Mouse (Mus musculus) neural tube, embryonic 14.5 days (tissue): ENCODE results near the gene Slc22a15. TPM values are rescaled to one million over a fixed set of nuclear protein-coding genes. Genes with fewer than 3 reads are reported as not detected.

Experiments used
- ATAC-seq: fragments of 200-750 bp; cut with Nextera tagmentation; 2 replicates; pipeline ENCODE4 v1.8.0; 2017; ENCODE audit warnings: low read depth, mild to moderate bottlenecking, moderate TSS enrichment, moderate library complexity
- H3K27ac ChIP-seq: fragments of 300-500 bp; sonication (generic); 2 replicates; pipeline ENCODE4 v1.5.1; 2014; ENCODE audit warnings: low read depth, mild to moderate bottlenecking, control low read depth, low read length, moderate library complexity, mixed read lengths
- H3K27me3 ChIP-seq: fragments of 300-500 bp; sonication (generic); 2 replicates; pipeline ENCODE4 v1.6.1; 2014; ENCODE audit warnings: low read length; ENCODE audit not compliant: control insufficient read depth, insufficient read depth
- H3K36me3 ChIP-seq: fragments of 300-500 bp; sonication (generic); 2 replicates; pipeline ENCODE4 v1.6.1; 2014; ENCODE audit warnings: low read length, mixed read lengths; ENCODE audit not compliant: control insufficient read depth, insufficient read depth
- H3K4me1 ChIP-seq: fragments of 300-500 bp; sonication (generic); 2 replicates; pipeline ENCODE4 v1.6.1; 2014; ENCODE audit warnings: low read length; ENCODE audit not compliant: control insufficient read depth, insufficient read depth
- H3K4me2 ChIP-seq: fragments of 300-500 bp; sonication (generic); 2 replicates; pipeline ENCODE4 v1.6.1; 2014; ENCODE audit warnings: mild to moderate bottlenecking, low read depth, low read length, control low read depth
- H3K4me3 ChIP-seq: fragments of 300-500 bp; sonication (generic); 2 replicates; pipeline ENCODE4 v1.5.1; 2014; ENCODE audit warnings: low read depth, low read length, control low read depth, mixed read lengths
- H3K9ac ChIP-seq: fragments of 300-500 bp; sonication (generic); replicated peaks from 2 replicates; pipeline ENCODE4 v1.6.1; 2014; ENCODE audit warnings: low read depth, mild to moderate bottlenecking, control low read depth, low read length, mixed read lengths
- H3K9me3 ChIP-seq: fragments of 300-500 bp; sonication (generic); 2 replicates; pipeline ENCODE4 v1.6.1; 2016; ENCODE audit warnings: low read length; ENCODE audit not compliant: control insufficient read depth
- WGBS: fragments of 180-500 bp; shearing (Covaris S2); extraction: QIAGEN DNeasy Blood & Tissue Kit; methylation state at CpG from one replicate; pipeline ENCODE4 v1.1.7; 2014; 5-methylcytosine and 5-hydroxymethylcytosine counted together
- polyA plus RNA-seq: library from polyadenylated mRNA; unstranded; fragments of >200 nt; fragmentation: Nextera tagmentation; extraction: Ambion mirVana; gene quantifications from 2 replicates; pipeline ENCODE4 v1.2.1, GENCODE M21; 2014

The Slc22a15 gene
- polyA plus RNA-seq, 1 experiment from 2014 or later = 6.1 TPM

DNA sequence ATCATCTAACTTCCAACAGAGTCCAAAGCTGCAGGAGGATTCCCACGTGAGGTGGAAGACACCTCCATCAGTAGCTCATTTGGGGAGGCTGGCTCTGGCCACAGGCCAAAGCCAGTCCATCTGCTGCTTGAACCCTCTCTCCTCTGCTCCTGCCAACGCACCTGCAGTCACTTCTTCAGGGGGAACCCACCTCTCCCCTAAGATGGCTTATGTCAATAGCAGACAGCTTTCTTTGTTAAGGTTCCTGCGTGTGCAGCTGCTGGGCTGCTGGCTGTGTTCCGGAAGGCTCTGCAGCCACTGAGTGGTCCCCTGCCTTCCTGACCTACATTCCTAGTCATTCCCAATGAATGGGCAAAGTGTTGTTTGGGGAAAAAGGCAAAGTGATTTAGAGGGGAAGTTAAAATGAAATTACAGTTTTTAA is 57.2 kb downstream of the Slc22a15 start:
- Histone ChIP-seq H3K4me1 (no peaks in the 10 kb centered on the region), H3K27me3 (no peaks in the 10 kb centered on the region), H3K27ac (no peak overlapping the region), H3K4me2 (no peak overlapping the region), H3K9ac (no peak overlapping the region), H3K4me3 (no peak overlapping the region), H3K36me3 (no peaks in the 10 kb centered on the region), H3K9me3 (no peaks in the 10 kb centered on the region)
- WGBS = 72% methylated on average over 4 of the region's 4 CpGs
- no peak for ATAC-seq

DNA sequence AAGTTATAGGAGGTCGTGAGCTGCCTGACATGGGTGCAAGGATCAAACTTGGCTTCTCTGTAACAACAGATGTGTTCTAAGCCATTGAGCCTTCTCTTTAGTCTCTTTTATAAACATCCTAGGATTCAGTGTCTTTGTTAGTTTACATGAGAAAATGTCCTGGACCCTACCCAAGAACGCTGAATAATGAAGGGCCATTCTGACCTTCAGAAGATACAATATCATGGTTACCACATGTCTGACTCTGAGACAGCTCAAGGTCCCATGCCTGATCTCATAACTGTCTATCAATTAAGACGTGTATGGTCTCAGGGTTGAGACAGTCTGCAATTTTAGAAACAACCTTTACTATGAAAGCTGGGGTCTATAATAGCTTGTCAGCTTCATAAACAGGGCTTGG is 62.4 kb downstream of the Slc22a15 start:
- no peak overlapping the region for H3K9ac ChIP-seq
- no peak for ATAC-seq
- no peak overlapping the region for H3K4me3 ChIP-seq
- no peaks in the 10 kb centered on the region for H3K4me1 ChIP-seq
- H3K4me2 ChIP-seq = no peak overlapping the region
- H3K27ac ChIP-seq = no peak overlapping the region
- no peaks in the 10 kb centered on the region for H3K36me3 ChIP-seq
- no peaks in the 10 kb centered on the region for H3K27me3 ChIP-seq
- H3K9me3 ChIP-seq = no peaks in the 10 kb centered on the region
- 89% methylated on average over 3 of the region's 3 CpGs for WGBS

DNA sequence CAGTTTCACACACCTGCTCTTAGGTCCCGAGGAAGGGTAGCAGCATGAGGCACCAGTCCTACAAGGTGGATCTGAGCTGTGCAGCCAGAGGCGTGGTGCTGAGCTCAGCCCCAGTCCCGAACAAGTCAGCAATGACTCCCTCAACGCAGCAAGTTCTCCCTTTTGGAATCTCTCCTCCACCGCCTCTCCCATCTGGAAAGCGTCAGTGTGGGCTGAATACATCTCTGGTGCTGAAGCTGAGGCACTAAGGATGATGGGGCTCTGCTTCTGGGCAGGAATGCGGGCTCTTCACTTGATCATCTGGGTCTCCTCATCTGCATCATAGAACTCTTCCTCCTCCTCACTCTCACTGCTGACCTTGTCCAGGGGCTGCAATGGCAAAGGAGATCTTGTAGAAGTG is 64.1 kb downstream of the Slc22a15 start:
- Histone ChIP-seq H3K9ac (no peak overlapping the region), H3K27ac (no peak overlapping the region), H3K4me2 (no peak overlapping the region), H3K36me3 (no peaks in the 10 kb centered on the region), H3K9me3 (no peaks in the 10 kb centered on the region), H3K4me1 (no peaks in the 10 kb centered on the region), H3K4me3 (no peak overlapping the region), H3K27me3 (no peaks in the 10 kb centered on the region)
- WGBS = 81% methylated on average over 7 of the region's 7 CpGs
- no peak for ATAC-seq

DNA sequence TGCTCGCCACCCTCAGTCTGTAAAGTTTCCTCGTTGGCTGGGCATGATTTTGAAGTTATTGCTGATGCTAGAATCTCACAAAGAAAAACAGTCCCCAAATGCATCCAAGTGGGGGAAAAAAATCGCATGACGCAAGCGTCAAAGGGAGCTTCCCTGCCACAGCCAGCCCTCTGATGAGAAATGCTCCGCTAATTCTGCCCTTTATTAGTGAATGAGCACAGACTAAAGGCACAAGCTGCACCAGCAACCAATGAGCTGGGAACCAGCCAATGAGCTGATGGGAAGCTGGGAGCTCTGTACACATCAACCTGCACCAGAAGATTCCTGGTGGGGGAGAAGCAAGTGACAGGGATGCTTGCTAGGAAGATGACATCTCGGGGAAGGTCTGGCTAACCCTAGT is 64.5 kb downstream of the Slc22a15 start:
- ATAC-seq = no peak
- no peak overlapping the region for H3K4me2 ChIP-seq
- H3K9me3 ChIP-seq = no peaks in the 10 kb centered on the region
- no peaks in the 10 kb centered on the region for H3K36me3 ChIP-seq
- H3K4me1 ChIP-seq = no peaks in the 10 kb centered on the region
- H3K27ac ChIP-seq = no peak overlapping the region
- no peak overlapping the region for H3K9ac ChIP-seq
- no peak overlapping the region for H3K4me3 ChIP-seq
- no peaks in the 10 kb centered on the region for H3K27me3 ChIP-seq
- 65% methylated on average over 7 of the region's 7 CpGs for WGBS

DNA sequence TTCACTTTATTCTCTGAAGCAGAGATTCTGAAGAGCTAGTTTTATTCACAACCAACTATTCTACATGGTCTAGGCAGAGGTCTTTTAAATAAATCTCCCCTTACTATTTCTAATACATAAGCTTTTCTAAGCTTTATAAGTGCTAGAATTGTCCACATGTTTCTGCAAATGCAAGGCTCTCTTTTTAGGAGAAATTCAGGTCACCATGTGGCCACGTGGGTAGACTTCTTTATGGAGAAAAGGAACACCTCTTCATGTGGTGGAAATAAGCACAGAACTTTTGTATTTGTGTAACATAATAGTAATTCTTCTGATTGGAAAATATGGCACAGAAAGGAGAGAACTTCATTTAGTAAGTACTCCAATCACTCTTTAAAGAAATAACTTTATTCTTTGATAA is 70.2 kb downstream of the Slc22a15 start:
- H3K4me2 ChIP-seq = no peak overlapping the region
- H3K4me3 ChIP-seq = no peak overlapping the region
- H3K9ac ChIP-seq = no peak overlapping the region
- H3K36me3 ChIP-seq = no peaks in the 10 kb centered on the region
- ATAC-seq = no peak
- no peak overlapping the region for H3K27ac ChIP-seq
- H3K27me3 ChIP-seq = no peaks in the 10 kb centered on the region
- no peaks in the 10 kb centered on the region for H3K9me3 ChIP-seq
- H3K4me1 ChIP-seq = no peaks in the 10 kb centered on the region
- WGBS = 96% methylated on average over 1 of the region's 1 CpGs

DNA sequence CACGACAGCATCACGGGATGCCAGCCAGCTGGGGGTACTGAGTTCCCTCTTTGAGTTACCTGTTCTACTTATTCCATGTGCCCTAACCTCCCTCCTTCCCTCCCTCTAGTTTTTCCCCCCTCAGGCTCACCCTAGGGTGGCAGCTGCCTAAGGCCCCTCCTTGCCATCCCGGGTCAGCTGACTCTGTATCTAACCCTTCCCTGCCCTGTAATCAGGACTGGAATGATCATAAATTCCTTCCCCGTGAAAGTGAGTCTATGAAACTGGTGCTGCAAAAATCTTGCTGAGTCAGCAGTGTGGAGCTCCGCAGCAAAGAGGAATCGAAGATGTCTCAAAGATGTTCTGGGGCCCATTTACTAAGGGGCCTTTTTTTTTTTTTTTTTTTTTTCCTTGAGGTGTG is 72.9 kb downstream of the Slc22a15 start:
- no peaks in the 10 kb centered on the region for H3K4me1 ChIP-seq
- H3K27me3 ChIP-seq = no peaks in the 10 kb centered on the region
- no peaks in the 10 kb centered on the region for H3K9me3 ChIP-seq
- H3K36me3 ChIP-seq = no peaks in the 10 kb centered on the region
- no peak overlapping the region for H3K27ac ChIP-seq
- no peak overlapping the region for H3K4me2 ChIP-seq
- no peak overlapping the region for H3K4me3 ChIP-seq
- H3K9ac ChIP-seq = no peak overlapping the region
- no peak for ATAC-seq
- 63% methylated on average over 6 of the region's 6 CpGs for WGBS

DNA sequence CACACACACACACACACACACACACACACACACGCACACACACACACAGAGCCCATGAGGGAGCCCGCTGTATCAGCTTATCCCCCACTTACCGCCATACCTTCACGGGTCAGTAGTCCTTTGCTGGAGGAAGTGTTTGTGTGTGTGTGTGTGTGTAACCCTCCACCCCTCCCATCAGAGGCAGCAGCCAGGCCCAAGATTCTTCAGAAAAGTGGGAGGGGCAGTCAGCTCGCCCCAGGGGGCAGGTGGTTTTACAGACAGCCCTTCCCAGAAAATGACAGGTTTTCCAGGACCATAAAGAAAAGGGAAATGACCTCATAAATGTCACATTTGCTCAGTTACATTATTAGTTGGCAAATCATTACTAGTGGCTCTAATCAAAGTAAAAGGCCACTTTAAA is 75.4 kb downstream of the Slc22a15 start, which contains the start of gene Mab21l3:
TSS of gene Mab21l3 (minus strand) at position 144 of the 400 bp plus-strand sequence.
- Histone ChIP-seq H3K9ac (no peak within 1 kb of the TSS), H3K4me3 (no peak within 1 kb of the TSS), H3K27ac (no peak within 1 kb of the TSS), H3K36me3 (no peaks in the 10 kb centered on the region), H3K27me3 (no peaks in the 10 kb centered on the region), H3K9me3 (no peaks in the 10 kb centered on the region), H3K4me1 (no peaks in the 10 kb centered on the region), H3K4me2 (no peak within 1 kb of the TSS)
- no peak for ATAC-seq
- WGBS = 70% methylated on average over 5 of the region's 5 CpGs

DNA sequence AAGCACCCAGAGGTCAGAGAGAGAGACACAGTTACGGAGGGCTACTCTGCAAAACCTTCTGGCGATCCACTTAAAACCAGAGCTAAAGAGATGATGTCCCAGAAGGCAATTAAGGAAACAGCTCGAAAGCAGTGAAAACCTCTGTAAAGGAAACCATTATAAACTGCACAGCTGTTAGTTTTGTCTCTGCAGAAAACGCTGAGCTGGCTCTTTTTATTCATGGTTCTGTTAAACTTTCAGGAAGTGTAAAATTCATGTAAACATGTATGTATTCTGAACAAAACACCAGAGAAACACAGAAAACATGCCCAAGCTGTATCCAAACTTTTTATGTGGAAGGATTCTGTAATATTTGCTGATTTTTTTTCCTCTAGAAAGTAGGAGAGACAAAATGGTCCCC is 78.2 kb downstream of the Slc22a15 start:
- Histone ChIP-seq H3K9ac (no peak overlapping the region), H3K27me3 (no peaks in the 10 kb centered on the region), H3K27ac (no peak overlapping the region), H3K9me3 (no peaks in the 10 kb centered on the region), H3K4me1 (no peaks in the 10 kb centered on the region), H3K36me3 (no peaks in the 10 kb centered on the region), H3K4me3 (no peak overlapping the region), H3K4me2 (no peak overlapping the region)
- WGBS = 57% methylated on average over 4 of the region's 4 CpGs
- ATAC-seq = no peak

DNA sequence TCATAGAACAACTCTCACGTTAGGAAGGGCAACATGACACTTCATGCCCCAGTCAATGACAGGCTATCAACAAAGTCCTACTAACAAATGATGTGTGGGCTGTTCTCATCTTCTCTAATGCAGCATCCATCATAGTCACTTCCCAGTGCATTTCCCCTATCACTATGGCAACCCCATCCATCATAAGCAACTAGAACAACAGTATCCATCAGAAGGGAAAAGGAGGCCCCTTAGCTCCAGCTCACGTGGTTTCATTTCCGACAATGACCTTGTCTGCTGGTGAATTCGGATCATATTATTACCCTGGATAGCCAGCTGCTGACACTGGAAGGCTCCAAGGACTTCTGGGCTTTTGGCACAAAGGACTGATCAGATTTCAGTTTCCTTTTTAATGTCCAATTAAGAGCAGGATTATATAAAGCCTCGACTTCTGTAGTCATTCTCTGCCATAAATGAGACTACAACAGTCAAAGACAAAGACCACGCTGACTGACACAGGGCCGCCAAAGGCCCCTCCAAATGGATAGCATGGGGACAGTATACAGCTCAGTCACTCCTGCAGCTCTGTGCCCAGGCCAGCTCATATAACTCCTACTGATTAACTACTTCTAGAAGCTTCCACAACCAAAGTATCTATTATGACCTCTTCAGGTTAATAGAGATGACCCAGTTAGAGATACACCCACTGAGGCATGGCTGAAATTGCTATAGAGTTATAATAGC is 81.7 kb downstream of the Slc22a15 start:
- 66% methylated on average over 7 of the region's 7 CpGs for WGBS
- no peak overlapping the region for H3K4me2 ChIP-seq
- no peak overlapping the region for H3K9ac ChIP-seq
- no peaks in the 10 kb centered on the region for H3K27me3 ChIP-seq
- H3K4me1 ChIP-seq = no peaks in the 10 kb centered on the region
- H3K9me3 ChIP-seq = no peaks in the 10 kb centered on the region
- H3K27ac ChIP-seq = no peak overlapping the region
- no peaks in the 10 kb centered on the region for H3K36me3 ChIP-seq
- H3K4me3 ChIP-seq = no peak overlapping the region
- ATAC-seq = no peak
